Mouse (Mus musculus): ENCODE results near the gene B3galnt1. TPM values are rescaled to one million over a fixed set of nuclear protein-coding genes. Genes with fewer than 3 reads are reported as not detected.

B3galnt1 gene
- total and polyA plus RNA-seq, 3 experiments = 1.6 to 2.3 (median 2.0) TPM

GRCm38 (mm10) chr3:69548704-69549455 is 49.9 kb downstream of the B3galnt1 start:
- WGBS = 46% methylated on average over 22 of the region's 22 CpGs
- H3K79me2 ChIP-seq (replicated peaks; ENCODE audit: control insufficient read depth, insufficient read depth, low read length) = no peaks in the 10 kb centered on the region
- H3K36me3 ChIP-seq (ENCODE audit: control insufficient read depth, insufficient read depth, low read length) = no peaks in the 10 kb centered on the region
- H3K4me1 ChIP-seq (ENCODE audit: control insufficient read depth, insufficient read depth, low read length) = no peaks in the 10 kb centered on the region
- DNase-seq = no peak
- no peaks in the 10 kb centered on the region for H3K27me3 ChIP-seq (ENCODE audit: control insufficient read depth, insufficient read depth, low read length)
- intact Hi-C loops (cut with DNase I) = no loop called here
- TF ChIP-seq POLR2A (IDR thresholded peaks at IDR 0.05; ENCODE audit: insufficient read depth, low read depth, low read length) = no peak
- TF ChIP-seq EP300 (IDR thresholded peaks at IDR 0.05; ENCODE audit: insufficient read depth, low read depth, low read length) = no peak
- TF ChIP-seq CTCF (IDR thresholded peaks at IDR 0.05) = no peak
- no peak overlapping the region for H3K4me3 ChIP-seq
- H3K27ac ChIP-seq = no peak overlapping the region
- no peak overlapping the region for H3K9ac ChIP-seq (ENCODE audit: low read depth, low read length)

GRCm38 (mm10) chr3:69545017-69545416 is 53.7 kb downstream of the B3galnt1 start:
- H3K27me3 ChIP-seq (ENCODE audit: control insufficient read depth, insufficient read depth, low read length) = no peaks in the 10 kb centered on the region
- H3K79me2 ChIP-seq (replicated peaks; ENCODE audit: control insufficient read depth, insufficient read depth, low read length) = no peaks in the 10 kb centered on the region
- 81% methylated on average over 5 of the region's 5 CpGs for WGBS
- H3K4me1 ChIP-seq (ENCODE audit: control insufficient read depth, insufficient read depth, low read length) = no peaks in the 10 kb centered on the region
- intact Hi-C loops (cut with DNase I) = no loop called here
- no peak overlapping the region for H3K4me3 ChIP-seq
- H3K9ac ChIP-seq (ENCODE audit: low read depth, low read length) = no peak overlapping the region
- no peak for TF ChIP-seq POLR2A (IDR thresholded peaks at IDR 0.05; ENCODE audit: insufficient read depth, low read depth, low read length)
- TF ChIP-seq EP300 (IDR thresholded peaks at IDR 0.05; ENCODE audit: insufficient read depth, low read depth, low read length) = no peak
- TF ChIP-seq CTCF (IDR thresholded peaks at IDR 0.05) = no peak
- H3K36me3 ChIP-seq (ENCODE audit: control insufficient read depth, insufficient read depth, low read length) = no peaks in the 10 kb centered on the region
- no peak for DNase-seq
- H3K27ac ChIP-seq = no peak overlapping the region

- Histone ChIP-seq H3K27ac (no peak overlapping the region), H3K4me1 (ENCODE audit: control insufficient read depth, insufficient read depth, low read length) (no peaks in the 10 kb centered on the region), H3K4me3 (no peak overlapping the region), H3K9ac (ENCODE audit: low read depth, low read length) (no peak overlapping the region), H3K36me3 (ENCODE audit: control insufficient read depth, insufficient read depth, low read length) (no peaks in the 10 kb centered on the region), H3K79me2 (replicated peaks; ENCODE audit: control insufficient read depth, insufficient read depth, low read length) (no peaks in the 10 kb centered on the region), H3K27me3 (ENCODE audit: control insufficient read depth, insufficient read depth, low read length) (no peaks in the 10 kb centered on the region)
- 95% methylated on average over 1 of the region's 1 CpGs for WGBS
- TF ChIP-seq CTCF (IDR thresholded peaks at IDR 0.05) = no peak
- no peak for TF ChIP-seq EP300 (IDR thresholded peaks at IDR 0.05; ENCODE audit: insufficient read depth, low read depth, low read length)
- no peak for TF ChIP-seq POLR2A (IDR thresholded peaks at IDR 0.05; ENCODE audit: insufficient read depth, low read depth, low read length)
- no peak for DNase-seq
- intact Hi-C loops (cut with DNase I) = no loop called here
Measured at GRCm38 (mm10) chr3:69543730-69544129, 55.0 kb downstream of the B3galnt1 start.

GRCm38 (mm10) chr3:69542962-69543361 is 55.8 kb downstream of the B3galnt1 start:
- intact Hi-C loops (cut with DNase I) = no loop called here
- H3K9ac ChIP-seq (ENCODE audit: low read depth, low read length) = no peak overlapping the region
- no peak for DNase-seq
- H3K36me3 ChIP-seq (ENCODE audit: control insufficient read depth, insufficient read depth, low read length) = no peaks in the 10 kb centered on the region
- TF ChIP-seq EP300 (IDR thresholded peaks at IDR 0.05; ENCODE audit: insufficient read depth, low read depth, low read length) (no peak), CTCF (IDR thresholded peaks at IDR 0.05) (no peak), POLR2A (IDR thresholded peaks at IDR 0.05; ENCODE audit: insufficient read depth, low read depth, low read length) (no peak)
- H3K27me3 ChIP-seq (ENCODE audit: control insufficient read depth, insufficient read depth, low read length) = no peaks in the 10 kb centered on the region
- 74% methylated on average over 8 of the region's 8 CpGs for WGBS
- no peak overlapping the region for H3K4me3 ChIP-seq
- no peaks in the 10 kb centered on the region for H3K4me1 ChIP-seq (ENCODE audit: control insufficient read depth, insufficient read depth, low read length)
- H3K79me2 ChIP-seq (replicated peaks; ENCODE audit: control insufficient read depth, insufficient read depth, low read length) = no peaks in the 10 kb centered on the region
- H3K27ac ChIP-seq = no peak overlapping the region

- Histone ChIP-seq H3K79me2 (replicated peaks; ENCODE audit: control insufficient read depth, insufficient read depth, low read length) (no peaks in the 10 kb centered on the region), H3K9ac (ENCODE audit: low read depth, low read length) (no peak overlapping the region), H3K27ac (no peak overlapping the region), H3K4me1 (ENCODE audit: control insufficient read depth, insufficient read depth, low read length) (no peaks in the 10 kb centered on the region), H3K27me3 (ENCODE audit: control insufficient read depth, insufficient read depth, low read length) (no peaks in the 10 kb centered on the region), H3K36me3 (ENCODE audit: control insufficient read depth, insufficient read depth, low read length) (no peaks in the 10 kb centered on the region), H3K4me3 (no peak overlapping the region)
- no peak for TF ChIP-seq CTCF (IDR thresholded peaks at IDR 0.05)
- WGBS = 85% methylated on average over 25 of the region's 25 CpGs
- DNase-seq = no peak
- intact Hi-C loops (cut with DNase I) = no loop called here
Measured at GRCm38 (mm10) chr3:69535941-69536647, 62.7 kb downstream of the B3galnt1 start.

GRCm38 (mm10) chr3:69535486-69535885 is 63.3 kb downstream of the B3galnt1 start:
- no peak overlapping the region for H3K4me3 ChIP-seq
- TF ChIP-seq CTCF (IDR thresholded peaks at IDR 0.05) = no peak
- TF ChIP-seq POLR2A (IDR thresholded peaks at IDR 0.05; ENCODE audit: insufficient read depth, low read depth, low read length) = no peak
- no peak for TF ChIP-seq EP300 (IDR thresholded peaks at IDR 0.05; ENCODE audit: insufficient read depth, low read depth, low read length)
- 90% methylated on average over 10 of the region's 10 CpGs for WGBS
- H3K4me1 ChIP-seq (ENCODE audit: control insufficient read depth, insufficient read depth, low read length) = no peaks in the 10 kb centered on the region
- H3K79me2 ChIP-seq (replicated peaks; ENCODE audit: control insufficient read depth, insufficient read depth, low read length) = no peaks in the 10 kb centered on the region
- H3K27ac ChIP-seq = no peak overlapping the region
- DNase-seq = no peak
- H3K27me3 ChIP-seq (ENCODE audit: control insufficient read depth, insufficient read depth, low read length) = no peaks in the 10 kb centered on the region
- no peaks in the 10 kb centered on the region for H3K36me3 ChIP-seq (ENCODE audit: control insufficient read depth, insufficient read depth, low read length)
- no peak overlapping the region for H3K9ac ChIP-seq (ENCODE audit: low read depth, low read length)
- intact Hi-C loops (cut with DNase I) = no loop called here

All from heart, adult 2 months (tissue).